Mouse (Mus musculus): Measurements from ENCODE around the gene Ogfod1. TPM values are rescaled to one million over a fixed set of nuclear protein-coding genes. Genes with fewer than 3 reads are reported as not detected.
A peak's percentile ranks its signal among the peaks of the same experiment; 100 is the strongest.

Gene Ogfod1
- polyA plus RNA-seq, 1 experiment = 31.9 TPM

DNA sequence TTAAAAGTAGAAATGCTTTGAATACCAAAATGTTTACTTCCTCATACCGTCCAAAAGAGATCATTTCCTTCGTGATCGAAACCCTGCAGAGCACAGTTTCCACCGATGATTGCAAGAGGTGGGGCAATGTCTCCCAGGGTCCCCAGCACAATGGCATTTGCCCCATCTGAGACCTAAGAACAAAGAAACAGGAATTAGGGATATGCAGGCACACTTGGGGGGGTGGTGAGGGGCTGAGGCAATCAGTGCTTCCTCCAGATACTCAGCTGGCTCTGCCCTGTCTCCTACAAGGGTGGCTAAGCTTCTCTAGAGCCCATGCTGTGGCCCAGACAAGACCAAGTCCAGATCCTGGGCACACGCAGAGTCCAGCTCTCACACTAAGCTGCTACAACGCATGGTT lies 52.7 kb downstream of the Ogfod1 start:
- Histone ChIP-seq H3K9me3 (replicated peaks; ENCODE audit: control insufficient read depth, insufficient read depth, low read length, poor library complexity, severe bottlenecking) (no peaks in the 10 kb centered on the region), H3K4me3 (ENCODE audit: low read depth, low read length) (no peak overlapping the region), H3K4me1 (ENCODE audit: control insufficient read depth, insufficient read depth, low read length) (peaks cover 2% of the 10 kb centered on the region), H3K27ac (ENCODE audit: insufficient read depth, low read length) (no peak overlapping the region), H3K36me3 (ENCODE audit: control insufficient read depth, insufficient read depth, low read length, poor library complexity, severe bottlenecking) (no peaks in the 10 kb centered on the region), H3K9ac (ENCODE audit: low read depth, poor library complexity, severe bottlenecking) (no peak overlapping the region), H3K27me3 (ENCODE audit: control insufficient read depth, insufficient read depth, low read length, poor library complexity, severe bottlenecking) (no peaks in the 10 kb centered on the region)
- TF ChIP-seq CTCF (IDR thresholded peaks at IDR 0.05; ENCODE audit: low read depth, low read length) = no peak
- TF ChIP-seq EP300 (IDR thresholded peaks at IDR 0.05; ENCODE audit: insufficient read depth, low read depth, low read length) = no peak
- TF ChIP-seq POLR2A (IDR thresholded peaks at IDR 0.05; ENCODE audit: insufficient read depth, low read length) = no peak

DNA sequence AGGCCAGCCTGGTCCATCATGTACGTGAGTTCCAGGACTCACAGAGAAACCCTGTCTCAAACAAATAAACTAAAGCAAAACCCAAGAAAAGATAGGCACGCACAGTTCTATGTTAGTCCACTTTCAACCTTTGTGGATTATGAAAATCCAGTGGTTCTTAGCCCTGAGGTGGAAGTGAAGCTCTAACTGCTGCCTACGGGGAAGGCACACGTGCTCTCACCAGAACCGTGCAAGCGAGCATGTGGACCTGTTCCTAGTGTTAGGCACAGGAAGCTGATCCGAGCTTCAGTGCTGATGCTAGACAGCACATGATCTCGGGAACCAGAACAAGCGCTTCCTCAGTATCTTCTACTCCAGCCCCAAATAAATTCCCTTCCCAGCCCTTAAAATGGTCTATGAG lies 55.9 kb downstream of the Ogfod1 start:
- Histone ChIP-seq H3K36me3 (ENCODE audit: control insufficient read depth, insufficient read depth, low read length, poor library complexity, severe bottlenecking) (no peaks in the 10 kb centered on the region), H3K27ac (ENCODE audit: insufficient read depth, low read length) (no peak overlapping the region), H3K4me3 (ENCODE audit: low read depth, low read length) (no peak overlapping the region), H3K9ac (ENCODE audit: low read depth, poor library complexity, severe bottlenecking) (no peak overlapping the region), H3K4me1 (ENCODE audit: control insufficient read depth, insufficient read depth, low read length) (peaks cover 2% of the 10 kb centered on the region), H3K9me3 (replicated peaks; ENCODE audit: control insufficient read depth, insufficient read depth, low read length, poor library complexity, severe bottlenecking) (no peaks in the 10 kb centered on the region), H3K27me3 (ENCODE audit: control insufficient read depth, insufficient read depth, low read length, poor library complexity, severe bottlenecking) (no peaks in the 10 kb centered on the region)
- TF ChIP-seq EP300 (IDR thresholded peaks at IDR 0.05; ENCODE audit: insufficient read depth, low read depth, low read length) = no peak
- no peak for TF ChIP-seq POLR2A (IDR thresholded peaks at IDR 0.05; ENCODE audit: insufficient read depth, low read length)
- TF ChIP-seq CTCF (IDR thresholded peaks at IDR 0.05; ENCODE audit: low read depth, low read length) = no peak

DNA sequence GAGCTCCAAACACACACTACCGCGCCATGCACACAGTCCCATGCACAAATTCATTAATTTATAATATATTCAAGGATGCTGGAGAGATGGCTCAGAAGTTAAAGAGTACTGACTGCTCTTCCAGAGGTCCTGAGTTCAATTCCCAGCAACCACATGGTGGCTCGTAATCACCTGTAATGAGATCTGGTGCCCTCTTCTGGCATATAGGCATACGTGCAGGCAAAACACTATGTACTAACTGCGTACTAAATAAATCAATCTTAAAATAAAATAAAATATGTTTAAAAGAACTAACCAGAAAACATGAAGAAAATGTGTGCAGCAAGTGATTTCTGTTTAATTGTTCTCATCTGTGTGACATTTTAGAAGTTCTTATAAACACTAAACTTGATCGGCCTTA lies 57.3 kb downstream of the Ogfod1 start:
- no peak for TF ChIP-seq POLR2A (IDR thresholded peaks at IDR 0.05; ENCODE audit: insufficient read depth, low read length)
- TF ChIP-seq EP300 (IDR thresholded peaks at IDR 0.05; ENCODE audit: insufficient read depth, low read depth, low read length) = no peak
- TF ChIP-seq CTCF (IDR thresholded peaks at IDR 0.05; ENCODE audit: low read depth, low read length) = peak; percentile 9
- Histone ChIP-seq H3K4me1 (ENCODE audit: control insufficient read depth, insufficient read depth, low read length) (peaks cover 2% of the 10 kb centered on the region), H3K27me3 (ENCODE audit: control insufficient read depth, insufficient read depth, low read length, poor library complexity, severe bottlenecking) (no peaks in the 10 kb centered on the region), H3K36me3 (ENCODE audit: control insufficient read depth, insufficient read depth, low read length, poor library complexity, severe bottlenecking) (no peaks in the 10 kb centered on the region), H3K27ac (ENCODE audit: insufficient read depth, low read length) (no peak overlapping the region), H3K4me3 (ENCODE audit: low read depth, low read length) (no peak overlapping the region), H3K9ac (ENCODE audit: low read depth, poor library complexity, severe bottlenecking) (no peak overlapping the region), H3K9me3 (replicated peaks; ENCODE audit: control insufficient read depth, insufficient read depth, low read length, poor library complexity, severe bottlenecking) (no peaks in the 10 kb centered on the region)

DNA sequence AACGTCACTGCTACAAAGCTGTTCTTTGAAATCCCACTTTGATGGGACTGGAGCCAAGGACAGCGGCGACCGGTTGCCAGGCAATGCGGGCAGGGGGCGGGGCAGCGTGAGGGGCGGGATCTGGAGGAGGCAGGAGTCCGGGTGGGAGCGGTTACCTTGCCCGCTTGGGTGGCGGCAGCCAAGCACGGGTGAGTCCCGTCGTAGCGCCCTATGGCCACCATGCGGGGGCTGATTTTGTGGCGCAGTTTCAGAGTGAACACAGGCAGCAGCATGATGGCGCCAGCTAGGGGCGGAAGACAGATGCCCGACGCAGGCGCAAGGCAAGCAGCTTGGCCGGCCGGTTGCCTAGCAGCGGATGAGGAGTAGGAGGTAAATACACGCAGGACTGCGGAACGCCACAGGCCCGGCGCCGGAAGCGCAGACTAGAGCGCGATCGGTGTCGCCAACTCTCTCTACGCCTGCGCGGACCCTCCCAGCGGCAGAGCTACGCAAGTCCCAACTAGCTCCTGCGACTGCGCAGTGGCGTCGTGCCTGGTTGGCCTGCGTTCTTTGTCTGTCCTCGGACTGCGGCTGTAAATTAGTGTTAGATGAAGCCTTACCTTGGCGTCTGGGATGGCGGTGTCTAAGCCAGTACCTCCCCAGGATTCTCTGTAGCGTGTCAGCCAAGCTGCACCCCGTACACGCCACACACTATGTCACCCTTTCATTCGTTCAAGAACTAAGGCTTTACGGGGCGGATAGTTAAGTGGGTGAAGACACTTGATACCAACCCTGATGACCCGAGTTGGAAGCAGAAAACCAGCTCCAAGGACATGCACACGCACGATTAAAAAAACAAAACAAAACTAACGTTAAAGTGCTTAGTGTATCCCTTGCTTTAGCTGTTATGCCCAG lies 61.3 kb downstream of the Ogfod1 start, which contains the start of gene Bbs2:
Bbs2 (minus strand) TSS at position 848 of the 894 bp plus-strand sequence.
- Histone ChIP-seq H3K9me3 (replicated peaks; ENCODE audit: control insufficient read depth, insufficient read depth, low read length, poor library complexity, severe bottlenecking) (no peaks in the 10 kb centered on the region), H3K27me3 (ENCODE audit: control insufficient read depth, insufficient read depth, low read length, poor library complexity, severe bottlenecking) (no peaks in the 10 kb centered on the region), H3K27ac (ENCODE audit: insufficient read depth, low read length) (peak within 1 kb of the TSS; percentile 59), H3K4me1 (ENCODE audit: control insufficient read depth, insufficient read depth, low read length) (no peaks in the 10 kb centered on the region), H3K4me3 (ENCODE audit: low read depth, low read length) (peak within 1 kb of the TSS; percentile 69), H3K9ac (ENCODE audit: low read depth, poor library complexity, severe bottlenecking) (peak within 1 kb of the TSS; percentile 38), H3K36me3 (ENCODE audit: control insufficient read depth, insufficient read depth, low read length, poor library complexity, severe bottlenecking) (no peaks in the 10 kb centered on the region)
- peak; percentile 93 for TF ChIP-seq POLR2A (IDR thresholded peaks at IDR 0.05; ENCODE audit: insufficient read depth, low read length)
- peak; percentile 31 for TF ChIP-seq CTCF (IDR thresholded peaks at IDR 0.05; ENCODE audit: low read depth, low read length)
- no peak for TF ChIP-seq EP300 (IDR thresholded peaks at IDR 0.05; ENCODE audit: insufficient read depth, low read depth, low read length)

DNA sequence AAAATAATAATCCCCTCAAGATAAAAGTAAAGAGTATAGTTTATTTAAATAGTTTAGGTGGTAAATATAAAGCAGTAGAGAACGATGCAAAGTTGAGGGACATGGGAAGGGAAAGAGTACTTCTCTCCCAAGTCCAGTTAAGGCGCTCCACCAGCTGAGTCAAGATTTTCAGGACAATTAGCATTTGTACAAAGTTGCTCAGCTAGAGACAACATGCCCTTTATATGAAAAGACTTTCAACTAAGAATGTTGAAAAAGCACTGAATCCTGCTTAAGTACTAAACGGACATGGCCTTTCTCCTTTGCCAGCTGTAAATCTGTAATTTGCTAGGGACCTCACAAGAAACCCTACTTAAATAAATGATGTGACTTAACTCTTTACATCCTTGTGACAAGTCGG lies 62.0 kb downstream of the Ogfod1 start:
- Histone ChIP-seq H3K9ac (ENCODE audit: low read depth, poor library complexity, severe bottlenecking) (peak overlapping the region; percentile 38), H3K27ac (ENCODE audit: insufficient read depth, low read length) (no peak overlapping the region; the same call in 1 of the 2 replicates)

DNA sequence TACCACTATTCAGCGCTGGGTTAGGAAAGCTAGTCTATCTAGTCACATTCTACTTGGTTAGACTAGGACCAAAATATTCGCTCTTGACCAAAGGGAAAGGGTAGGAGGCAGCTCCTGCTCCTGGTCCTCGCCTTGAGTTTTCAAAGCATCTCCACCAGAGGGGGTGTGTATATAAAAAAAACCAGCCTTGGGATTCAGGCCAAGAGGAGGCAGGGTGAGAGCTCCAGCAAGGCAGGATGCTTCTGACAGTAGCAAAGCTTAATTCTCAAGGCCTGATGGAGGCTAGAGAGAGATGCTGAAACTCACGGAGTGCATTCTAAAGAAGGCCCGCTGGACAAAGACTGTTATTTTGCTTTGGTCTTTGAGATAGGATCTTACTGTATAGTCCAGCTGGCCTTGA lies 67.1 kb downstream of the Ogfod1 start:
- TF ChIP-seq POLR2A (IDR thresholded peaks at IDR 0.05; ENCODE audit: insufficient read depth, low read length) (no peak), EP300 (IDR thresholded peaks at IDR 0.05; ENCODE audit: insufficient read depth, low read depth, low read length) (no peak), CTCF (IDR thresholded peaks at IDR 0.05; ENCODE audit: low read depth, low read length) (peak; percentile 14)
- no peak overlapping the region for H3K9ac ChIP-seq (ENCODE audit: low read depth, poor library complexity, severe bottlenecking)
- H3K27me3 ChIP-seq (ENCODE audit: control insufficient read depth, insufficient read depth, low read length, poor library complexity, severe bottlenecking) = no peaks in the 10 kb centered on the region
- no peaks in the 10 kb centered on the region for H3K36me3 ChIP-seq (ENCODE audit: control insufficient read depth, insufficient read depth, low read length, poor library complexity, severe bottlenecking)
- H3K9me3 ChIP-seq (replicated peaks; ENCODE audit: control insufficient read depth, insufficient read depth, low read length, poor library complexity, severe bottlenecking) = no peaks in the 10 kb centered on the region
- no peak overlapping the region for H3K4me3 ChIP-seq (ENCODE audit: low read depth, low read length)
- H3K4me1 ChIP-seq (ENCODE audit: control insufficient read depth, insufficient read depth, low read length) = no peaks in the 10 kb centered on the region
- no peak overlapping the region for H3K27ac ChIP-seq (ENCODE audit: insufficient read depth, low read length)

More for the DNA sequence above, 62.0 kb downstream of the Ogfod1 start:
- Histone ChIP-seq H3K9me3 (replicated peaks; ENCODE audit: control insufficient read depth, insufficient read depth, low read length, poor library complexity, severe bottlenecking) (no peaks in the 10 kb centered on the region), H3K4me1 (ENCODE audit: control insufficient read depth, insufficient read depth, low read length) (no peaks in the 10 kb centered on the region), H3K27me3 (ENCODE audit: control insufficient read depth, insufficient read depth, low read length, poor library complexity, severe bottlenecking) (no peaks in the 10 kb centered on the region), H3K36me3 (ENCODE audit: control insufficient read depth, insufficient read depth, low read length, poor library complexity, severe bottlenecking) (no peaks in the 10 kb centered on the region), H3K4me3 (ENCODE audit: low read depth, low read length) (no peak overlapping the region)
- no peak for TF ChIP-seq CTCF (IDR thresholded peaks at IDR 0.05; ENCODE audit: low read depth, low read length)
- TF ChIP-seq POLR2A (IDR thresholded peaks at IDR 0.05; ENCODE audit: insufficient read depth, low read length) = no peak
- no peak for TF ChIP-seq EP300 (IDR thresholded peaks at IDR 0.05; ENCODE audit: insufficient read depth, low read depth, low read length)

Data from ES-Bruce4 (cell line).